Mouse (Mus musculus): ENCODE data around the gene Uqcr11. TPM values are rescaled to one million over a fixed set of nuclear protein-coding genes. Genes with fewer than 3 reads are reported as not detected.

Uqcr11 gene
- total RNA-seq, 2 experiments from 2014 or later: 1,658 to 1,691 TPM

Small RNAs within 50 kb of the gene (microRNA-seq; reads per million reads assigned to microRNA genes)
- 0 reads per million in 2 experiments for gene Gm22721

Other genes with a start within 250 kb of the Uqcr11 start
- gene Cirbp, start 240.8 kb downstream of the Uqcr11 start, total RNA-seq (2021): 100 to 1,000 TPM; 113 to 134 TPM
- 1 to 10 TPM; 3.1 to 3.4 TPM for gene 1600002K03Rik, start 233.9 kb downstream of the Uqcr11 start, total RNA-seq (2021)
- gene Efna2, start 227.3 kb downstream of the Uqcr11 start, total RNA-seq (2021): 1 to 10 TPM; 1.4 to 1.7 TPM
- 10 to 100 TPM; 20.3 to 23.1 TPM for gene Mum1, start 180.4 kb downstream of the Uqcr11 start, total RNA-seq (2021)
- 100 to 1,000 TPM; 609 to 639 TPM for gene Ndufs7, start 157.7 kb downstream of the Uqcr11 start, total RNA-seq (2021)
- 10 to 100 TPM; 19.3 to 21.3 TPM for gene Gamt, start 145.8 kb downstream of the Uqcr11 start, total RNA-seq (2021)
- gene Dazap1, start 145.3 kb downstream of the Uqcr11 start, total RNA-seq (2021): 10 to 100 TPM; 86.4 to 95.4 TPM
- 100 to 1,000 TPM; 859 to 871 TPM for gene Rps15, start 114.4 kb downstream of the Uqcr11 start, total RNA-seq (2021)
- 1 to 10 TPM; 4.7 to 5.0 TPM for gene Apc2, start 110.9 kb downstream of the Uqcr11 start, total RNA-seq (2021)
- gene 2310011J03Rik, start 86.3 kb downstream of the Uqcr11 start, total RNA-seq (2021): 10 to 100 TPM; 15.3 to 17.9 TPM
- 1 to 10 TPM; 1.7 to 1.8 TPM for gene Pcsk4, start 77.3 kb downstream of the Uqcr11 start, total RNA-seq (2021)
- 1 to 10 TPM; 2.2 to 2.4 TPM for gene Reep6, start 76.9 kb downstream of the Uqcr11 start, total RNA-seq (2021)
- 10 to 100 TPM; 36.9 to 42.9 TPM for gene Adamtsl5, start 58.4 kb downstream of the Uqcr11 start, total RNA-seq (2021)
- under 1 TPM in 1 of 2 experiments, not detected in 1; 0.25 TPM for gene Plk5, start 50.4 kb downstream of the Uqcr11 start, total RNA-seq (2021)
- 10 to 100 TPM; 12.7 to 16.1 TPM for gene Mex3d, start 19.2 kb downstream of the Uqcr11 start, total RNA-seq (2021)
- gene Mbd3, start 7.3 kb downstream of the Uqcr11 start, total RNA-seq (2021): 100 to 1,000 TPM; 102 to 105 TPM
- gene Tcf3, start 26.8 kb upstream of the Uqcr11 start, total RNA-seq (2021): 10 to 100 TPM; 40.3 to 51.8 TPM
- gene Onecut3, start 88.0 kb upstream of the Uqcr11 start, total RNA-seq (2021): not detected
- gene Atp8b3, start 132.3 kb upstream of the Uqcr11 start, total RNA-seq (2021): not detected
- gene Rexo1, start 154.7 kb upstream of the Uqcr11 start, total RNA-seq (2021): 10 to 100 TPM; 20.3 to 21.5 TPM
- 1 to 10 TPM; 5.9 to 6.9 TPM for gene Klf16, start 170.5 kb upstream of the Uqcr11 start, total RNA-seq (2021)
- gene Abhd17a, start 183.5 kb upstream of the Uqcr11 start, total RNA-seq (2021): 100 to 1,000 TPM in 1 of 2 experiments, 10 to 100 TPM in 1; 92.2 to 102 TPM
- gene Scamp4, start 196.0 kb upstream of the Uqcr11 start, total RNA-seq (2021): 10 to 100 TPM; 25.9 to 27.8 TPM
- gene Adat3, start 196.1 kb upstream of the Uqcr11 start, total RNA-seq (2021): 1 to 10 TPM; 1.2 to 1.8 TPM
- 1 to 10 TPM in 1 of 2 experiments, under 1 TPM in 1; 0.98 to 1.2 TPM for gene Gm49322, start 199.2 kb upstream of the Uqcr11 start, total RNA-seq (2021)
- gene Csnk1g2, start 216.0 kb upstream of the Uqcr11 start, total RNA-seq (2021): 100 to 1,000 TPM; 137 to 141 TPM

All from heart, postnatal 10 days (tissue).